Mouse (Mus musculus) liver, adult (tissue): ENCODE measurements around the gene Marveld1.

Experiments
- GATA4 ChIP-seq: IDR thresholded peaks from 2 replicates; pipeline ENCODE4 v1.6.1; 2014; ENCODE audit warnings: mild to moderate bottlenecking, low read length; ENCODE audit not compliant: insufficient replicate concordance

The Marveld1 gene

GRCm38 (mm10) chr19:42193311-42193710, 46.1 kb downstream of the Marveld1 start:
- no peak for TF ChIP-seq GATA4

GRCm38 (mm10) chr19:42196378-42196777, 49.2 kb downstream of the Marveld1 start:
- TF ChIP-seq GATA4, result no peak

- no peak for TF ChIP-seq GATA4
These were observed 49.9 kb downstream of the Marveld1 start for GRCm38 (mm10) chr19:42197066-42197465.

GRCm38 (mm10) chr19:42198026-42198425, 50.8 kb downstream of the Marveld1 start:
- no peak for TF ChIP-seq GATA4
